Comparison of ENCODE assay signal across 19 mouse cellular contexts in the genomic region with DNA sequence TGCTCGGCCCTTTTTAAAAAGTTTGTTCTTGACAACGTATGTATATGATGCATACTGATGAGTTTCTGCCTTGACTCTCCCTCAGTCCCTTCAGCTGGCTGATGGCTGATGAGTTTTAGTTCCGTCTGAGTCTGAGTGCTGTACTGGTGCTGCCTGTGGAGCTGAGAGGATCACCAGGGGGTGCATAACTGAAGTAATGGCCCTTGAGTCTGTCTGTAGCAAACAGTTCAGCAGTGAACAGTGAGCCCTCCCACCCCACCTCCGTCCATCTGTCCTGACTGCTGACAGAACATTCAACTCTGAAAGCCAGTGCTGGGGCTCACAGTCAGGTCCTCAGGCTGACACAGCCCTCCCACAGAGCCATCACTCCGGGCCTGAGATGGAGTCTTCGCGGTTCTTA. TPM values are rescaled to one million over a fixed set of nuclear protein-coding genes. Genes with fewer than 3 reads are reported as not detected.
A peak's percentile ranks its signal among the peaks of the same experiment; 100 is the strongest.
DNase-seq lines count a peak whose midpoint lies in the region; TF ChIP-seq lines count a peak whose summit lies in the region.
"Had no signal": no experiment of that assay in that cellular context is flagged by ENCODE, and none has a peak within 500 bp of the region (broad histone marks: within the 10 kb centered on the region; RNA-seq: fewer than 3 reads in every experiment).

No protein-coding gene starts in this region.

- H3K4me3 ChIP-seq in layer of hippocampus, adult 2 months, result no peak overlapping the region
- H3K4me3 ChIP-seq: embryonic facial prominence, embryonic 10.5 days; embryonic facial prominence, embryonic 12.5 days; forebrain, embryonic 13.5 days; forebrain, embryonic 15.5 days had no signal

- TF ChIP-seq CTCF in layer of hippocampus, adult 2 months (conservative IDR thresholded peaks at IDR 0.05), result no peak

- 0 out of 2 replicates have a peak overlapping the region, but pooled peaks have one; percentile 10 for H3K27ac ChIP-seq in layer of hippocampus, adult 2 months
- H3K27ac ChIP-seq: embryonic facial prominence, embryonic 10.5 days; embryonic facial prominence, embryonic 12.5 days; forebrain, embryonic 13.5 days; forebrain, embryonic 15.5 days had no signal

- no peak for DNase-seq in layer of hippocampus, adult 2 months (ENCODE audit: low spot score in 2 of 2)
- no peak for DNase-seq in layer of hippocampus, postnatal 14 days (ENCODE audit: low spot score in 2 of 2)
- DNase-seq in ES-CJ7 (ENCODE audit: low read depth, low spot score) (peak; percentile 41), R1 (ENCODE audit: low read depth, low spot score) (peak; percentile 66)
- DNase-seq in ovary, postnatal 14 days (ENCODE audit: low spot score), result no peak
- no peak for DNase-seq in adrenal gland, adult 2 months
- no peak for DNase-seq in adrenal gland, postnatal 36 days
- DNase-seq: adrenal gland, postnatal 10 days; adrenal gland, postnatal 25 days; cerebellum, adult 11-12 months; cerebellum, adult 2 months; cerebellum, adult 9-10 months; cerebellum, postnatal 10 days; cerebellum, postnatal 25 days; forebrain, postnatal 0 days had no signal

RNA-seq across cellular contexts. Expression of gene Hexb, which starts 19.2 kb away (rescaled TPM):
- 100 to 1,000 TPM; 118 to 124 TPM for total RNA-seq in layer of hippocampus, adult 2 months (2021)
- 100 to 1,000 TPM; 111 to 112 TPM for total RNA-seq in layer of hippocampus, postnatal 14 days (2021)
- 10 to 100 TPM; 30.6 to 38.4 TPM for total RNA-seq in adrenal gland, adult 2 months (2021)
- 221 and 235 TPM in 2 replicates for polyA plus RNA-seq in adrenal gland, adult 2 months (2012; rRNA removed)
- total RNA-seq in adrenal gland, postnatal 36 days (2021), result 10 to 100 TPM; 27.6 to 29.2 TPM

RNA-seq across cellular contexts. Expression of gene Gfm2, which starts 41.2 kb away (rescaled TPM):
- total RNA-seq in layer of hippocampus, adult 2 months (2021), result 10 to 100 TPM; 30.0 to 31.2 TPM
- total RNA-seq in layer of hippocampus, postnatal 14 days (2021), result 10 to 100 TPM; 28.3 to 29.1 TPM
- 10 to 100 TPM; 41.3 to 54.0 TPM for total RNA-seq in adrenal gland, adult 2 months (2021)
- polyA plus RNA-seq in adrenal gland, adult 2 months (2012; rRNA removed), result 19.3 and 22.0 TPM in 2 replicates
- 10 to 100 TPM; 40.5 to 46.5 TPM for total RNA-seq in adrenal gland, postnatal 36 days (2021)

RNA-seq across cellular contexts. Expression of gene Nsa2, which starts 41.2 kb away (rescaled TPM):
- 10 to 100 TPM; 51.3 to 52.3 TPM for total RNA-seq in layer of hippocampus, adult 2 months (2021)
- 10 to 100 TPM; 60.5 to 67.7 TPM for total RNA-seq in layer of hippocampus, postnatal 14 days (2021)
- total RNA-seq in adrenal gland, adult 2 months (2021), result 10 to 100 TPM; 65.6 to 74.0 TPM
- polyA plus RNA-seq in adrenal gland, adult 2 months (2012; rRNA removed), result 4.2 and 4.4 TPM in 2 replicates
- 10 to 100 TPM; 65.3 to 68.8 TPM for total RNA-seq in adrenal gland, postnatal 36 days (2021)

Comparison
In these comparisons a context has a peak if more than half of its experiments do, and no peak if none do; other contexts are left out.
1. DNase-seq: peak in ES-CJ7 (single experiment) and R1 (single experiment); none in layer of hippocampus, adult 2 months (0 of 2), layer of hippocampus, postnatal 14 days (0 of 2), ovary, postnatal 14 days (single experiment), adrenal gland, adult 2 months (single experiment) and adrenal gland, postnatal 36 days (0 of 2).